Mouse (Mus musculus) right cerebral cortex, postnatal 36 days (tissue): Measurements from ENCODE around the gene Saa3.
"Not testable (repeated sequence)": the region's sequence is repeated elsewhere in the genome, so short reads cannot be mapped to it uniquely, and the experiment has no call there.

Experiments
- DNase-seq, 2 experiments: peaks; one replicate each; pipeline ENCODE4 v3.0.0; 2022; ENCODE audit warnings: low spot score in 2 of 2, mixed read lengths in 1 of 2

The Saa3 gene

GRCm38 (mm10) chr7:46715600-46715999 lies at the start of gene Saa3:
Gene Saa3 (minus strand): TSS chr7:46715700.
- DNase-seq = no peak

- no peak for DNase-seq
Measured at GRCm38 (mm10) chr7:46764672-46765071, 49.2 kb upstream of the Saa3 start.

GRCm38 (mm10) chr7:46762601-46763000 lies 47.1 kb upstream of the Saa3 start:
- DNase-seq = no peak

GRCm38 (mm10) chr7:46761049-46761795 lies 45.7 kb upstream of the Saa3 start:
- no peak for DNase-seq

GRCm38 (mm10) chr7:46751490-46751889 lies 36.0 kb upstream of the Saa3 start, which contains the start of gene Saa2:
Gene Saa2 (plus strand): TSS chr7:46751790.
- DNase-seq = no peak

- no peak for DNase-seq
Measured at GRCm38 (mm10) chr7:46748459-46748858, 33.0 kb upstream of the Saa3 start.

GRCm38 (mm10) chr7:46746381-46746780 lies 30.9 kb upstream of the Saa3 start:
- DNase-seq = no peak

GRCm38 (mm10) chr7:46745816-46746215 lies 30.3 kb upstream of the Saa3 start:
- DNase-seq = no peak

GRCm38 (mm10) chr7:46742880-46743279 lies 27.4 kb upstream of the Saa3 start, which contains the start of gene Saa1:
Gene Saa1 (minus strand): TSS chr7:46742980.
- DNase-seq = not testable (repeated sequence)

- not testable (repeated sequence) for DNase-seq
Measured at GRCm38 (mm10) chr7:46740041-46740440, 24.5 kb upstream of the Saa3 start.

- no peak for DNase-seq
Measured at GRCm38 (mm10) chr7:46738561-46739460, 23.3 kb upstream of the Saa3 start.

- DNase-seq = no peak
Measured at GRCm38 (mm10) chr7:46734983-46735382, 19.5 kb upstream of the Saa3 start.

GRCm38 (mm10) chr7:46732458-46732857 lies 17.0 kb upstream of the Saa3 start, which contains the start of gene Saa4:
Gene Saa4 (minus strand): TSS chr7:46732603.
- DNase-seq = no peak

GRCm38 (mm10) chr7:46727584-46727983 lies 12.1 kb upstream of the Saa3 start:
- no peak for DNase-seq

- DNase-seq = peak in 1 of 2 experiments; percentile 20
Measured at GRCm38 (mm10) chr7:46724396-46724795, 8.9 kb upstream of the Saa3 start.

- no peak for DNase-seq
Measured at GRCm38 (mm10) chr7:46723849-46724248, 8.3 kb upstream of the Saa3 start.

GRCm38 (mm10) chr7:46723354-46723753 lies 7.9 kb upstream of the Saa3 start:
- DNase-seq = no peak

- DNase-seq = no peak
Measured at GRCm38 (mm10) chr7:46720460-46720859, 5.0 kb upstream of the Saa3 start.

- DNase-seq = no peak
Measured at GRCm38 (mm10) chr7:46719526-46719925, 4.0 kb upstream of the Saa3 start.

- DNase-seq = no peak
Measured at GRCm38 (mm10) chr7:46718591-46719270, 3.2 kb upstream of the Saa3 start.

- DNase-seq = no peak
Measured at GRCm38 (mm10) chr7:46716897-46717296, 1.4 kb upstream of the Saa3 start.

- DNase-seq = peak in 1 of 2 experiments; percentile 21
Measured at GRCm38 (mm10) chr7:46714518-46714917, 982 bp downstream of the Saa3 start.
